8 mouse cellular contexts compared by ENCODE assay signal in the genomic region with DNA sequence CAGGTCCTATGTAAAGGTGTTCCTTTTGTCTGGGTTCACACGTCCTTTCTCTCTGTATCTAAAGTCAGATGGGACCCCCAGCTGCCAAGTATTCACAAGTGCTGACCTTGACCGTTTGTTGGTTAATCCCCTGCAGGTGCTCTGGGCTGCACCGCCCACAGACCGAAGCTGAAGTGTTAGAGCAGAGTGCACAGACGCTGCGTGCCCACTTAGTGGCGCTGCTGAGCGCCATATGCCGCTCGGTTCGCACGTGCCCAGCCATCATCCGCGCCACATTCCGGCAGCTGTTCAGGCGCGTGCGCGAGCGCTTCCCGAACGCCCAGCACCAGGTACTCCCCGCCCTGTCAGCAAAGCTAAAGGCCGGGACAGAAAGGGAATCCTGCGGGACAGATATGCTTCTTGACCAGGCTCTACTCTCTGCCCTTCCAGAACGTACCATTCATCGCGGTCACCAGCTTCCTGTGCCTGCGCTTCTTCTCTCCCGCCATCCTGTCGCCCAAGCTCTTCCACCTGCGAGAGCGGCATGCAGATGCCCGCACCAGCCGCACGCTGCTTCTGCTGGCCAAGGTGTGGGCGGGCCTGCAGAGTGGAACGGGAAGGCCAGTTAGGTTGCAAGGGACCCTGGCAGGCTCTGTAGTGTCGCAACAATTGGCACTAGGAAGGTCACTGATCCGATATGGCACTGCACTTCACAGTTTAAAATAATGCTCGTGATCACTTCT. TPM values are rescaled to one million over a fixed set of nuclear protein-coding genes. Genes with fewer than 3 reads are reported as not detected.
DNase-seq lines count a peak whose midpoint lies in the region; ATAC-seq and TF ChIP-seq lines count a peak whose summit lies in the region.

No protein-coding gene starts in this region.

- peak; percentile 95 for TF ChIP-seq CTCF in brain, embryonic 14.5 days (IDR thresholded peaks at IDR 0.05; ENCODE audit: borderline replicate concordance, extremely low read depth, insufficient read depth, insufficient read length)
- peak; percentile 98 for TF ChIP-seq CTCF in layer of hippocampus, adult 2 months (conservative IDR thresholded peaks at IDR 0.05)
- peak; percentile 91 for TF ChIP-seq CTCF in lung, embryonic 14.5 days (IDR thresholded peaks at IDR 0.05; ENCODE audit: low read depth)

- 5% methylated on average over 41 of the region's 41 CpGs for WGBS in lung, embryonic 14.5 days

- intact Hi-C loops in heart, postnatal 36 days (cut with DNase I) = loop anchor here (2.0 kb wide), 1 partner anchor 87 kb away; no protein-coding TSS in a partner anchor

- peaks cover 8% of the 10 kb centered on the region for H3K4me1 ChIP-seq in erythroblast, embryonic 14.5 days (ENCODE audit: control insufficient read depth)
- H3K4me1 ChIP-seq in lung, embryonic 14.5 days (ENCODE audit: insufficient read depth) = no peaks in the 10 kb centered on the region

- peaks cover 4% of the 10 kb centered on the region for H3K9me3 ChIP-seq in erythroblast, embryonic 14.5 days (ENCODE audit: control insufficient read depth, low read length)
- H3K9me3 ChIP-seq in lung, embryonic 14.5 days (ENCODE audit: low read depth, low read length) = no peaks in the 10 kb centered on the region

- no peaks in the 10 kb centered on the region for H3K36me3 ChIP-seq in erythroblast, embryonic 14.5 days (ENCODE audit: control insufficient read depth)
- no peaks in the 10 kb centered on the region for H3K36me3 ChIP-seq in lung, embryonic 14.5 days (ENCODE audit: insufficient read depth)

- no peak overlapping the region for H3K9ac ChIP-seq in lung, embryonic 14.5 days

- peak overlapping the region; percentile 27 for H3K4me3 ChIP-seq in erythroblast, embryonic 14.5 days (replicated peaks)
- H3K4me3 ChIP-seq in layer of hippocampus, adult 2 months = peak overlapping the region; percentile 54
- H3K4me3 ChIP-seq in lung, embryonic 14.5 days (ENCODE audit: low read depth, low read length) = peak overlapping the region; percentile 24

- DNase-seq in CD4-positive, CD25-positive, alpha-beta regulatory T cell, adult 2 months (ENCODE audit: low read depth, low spot score) = peak; percentile 92
- peak; percentile 91 for DNase-seq in brain, embryonic 14.5 days (ENCODE audit: low read depth)
- peak; percentile 48 to 63 for DNase-seq in heart, postnatal 36 days
- peak; percentile 53 to 75 for DNase-seq in layer of hippocampus, adult 2 months (ENCODE audit: low spot score in 2 of 2)
- peak; percentile 89 for DNase-seq in lung, embryonic 14.5 days
- peak; percentile 16 for DNase-seq in ovary, adult 18-20 months (ENCODE audit: low spot score)
- DNase-seq in thymus, adult 18-20 months = peak; percentile 39 to 60

- H3K4me2 ChIP-seq in lung, embryonic 14.5 days = peak overlapping the region; percentile 64

- TF ChIP-seq POLR2A in brain, embryonic 14.5 days (IDR thresholded peaks at IDR 0.05; ENCODE audit: borderline replicate concordance, extremely low read depth, insufficient read depth, insufficient read length, poor library complexity, severe bottlenecking) = no peak

- ATAC-seq in lung, embryonic 14.5 days (ENCODE audit: insufficient read depth) = peak; percentile 89

- no peak overlapping the region; the same call in 1 of the 2 replicates for H3K27ac ChIP-seq in layer of hippocampus, adult 2 months
- no peak overlapping the region for H3K27ac ChIP-seq in lung, embryonic 14.5 days (ENCODE audit: low read depth)

- no peaks in the 10 kb centered on the region; the same call in 1 of the 2 replicates for H3K27me3 ChIP-seq in erythroblast, embryonic 14.5 days (ENCODE audit: control insufficient read depth)
- peaks cover 5% of the 10 kb centered on the region; the same call in 1 of the 2 replicates for H3K27me3 ChIP-seq in lung, embryonic 14.5 days (ENCODE audit: insufficient read depth, low read length)

RNA-seq across cellular contexts. Expression of a gene that starts 14.2 kb away (rescaled TPM):
- 144 and 199 TPM in 2 replicates for polyA plus RNA-seq in brain, embryonic 14.5 days (2012; rRNA removed)
- polyA plus RNA-seq in erythroblast, embryonic 14.5 days (2012) = 9.9 and 12.2 TPM in 2 replicates
- total RNA-seq in heart, postnatal 36 days (2021) = 10 to 100 TPM; 74.0 to 76.8 TPM
- 10 to 100 TPM; 67.6 to 77.3 TPM for total RNA-seq in layer of hippocampus, adult 2 months (2021)
- polyA plus RNA-seq in lung, embryonic 14.5 days (2014; fragmentation: Nextera tagmentation; extraction: Ambion mirVana) = 217 and 229 TPM in 2 replicates

RNA-seq across cellular contexts. Expression of a gene that starts 18.5 kb away (rescaled TPM):
- 9.5 and 18.1 TPM in 2 replicates for polyA plus RNA-seq in brain, embryonic 14.5 days (2012; rRNA removed)
- polyA plus RNA-seq in erythroblast, embryonic 14.5 days (2012) = 0.04 TPM in 2 replicates
- 1 to 10 TPM; 6.4 to 9.2 TPM for total RNA-seq in heart, postnatal 36 days (2021)
- total RNA-seq in layer of hippocampus, adult 2 months (2021) = 1 to 10 TPM; 2.9 to 4.2 TPM
- polyA plus RNA-seq in lung, embryonic 14.5 days (2014; fragmentation: Nextera tagmentation; extraction: Ambion mirVana) = 4.2 and 4.4 TPM in 2 replicates

RNA-seq across cellular contexts. Expression of a gene that starts 33.6 kb away (rescaled TPM):
- polyA plus RNA-seq in brain, embryonic 14.5 days (2012; rRNA removed) = 45.7 and 69.0 TPM in 2 replicates
- 17.9 and 18.0 TPM in 2 replicates for polyA plus RNA-seq in erythroblast, embryonic 14.5 days (2012)
- 1 to 10 TPM; 5.7 to 6.6 TPM for total RNA-seq in heart, postnatal 36 days (2021)
- total RNA-seq in layer of hippocampus, adult 2 months (2021) = 10 to 100 TPM; 15.7 to 16.9 TPM
- polyA plus RNA-seq in lung, embryonic 14.5 days (2014; fragmentation: Nextera tagmentation; extraction: Ambion mirVana) = 36.6 and 37.6 TPM in 2 replicates

RNA-seq across cellular contexts. Expression of a gene that starts 33.7 kb away (rescaled TPM):
- polyA plus RNA-seq in brain, embryonic 14.5 days (2012; rRNA removed) = 17.5 and 21.8 TPM in 2 replicates
- polyA plus RNA-seq in erythroblast, embryonic 14.5 days (2012) = 4.8 and 5.1 TPM in 2 replicates
- total RNA-seq in heart, postnatal 36 days (2021) = 1 to 10 TPM; 4.4 to 4.7 TPM
- total RNA-seq in layer of hippocampus, adult 2 months (2021) = 10 to 100 TPM; 10.1 to 11.6 TPM
- 12.9 and 14.8 TPM in 2 replicates for polyA plus RNA-seq in lung, embryonic 14.5 days (2014; fragmentation: Nextera tagmentation; extraction: Ambion mirVana)

RNA-seq across cellular contexts. Expression of a gene that starts 48.0 kb away (rescaled TPM):
- 0.26 and 0.40 TPM in 2 replicates for polyA plus RNA-seq in brain, embryonic 14.5 days (2012; rRNA removed)
- polyA plus RNA-seq in erythroblast, embryonic 14.5 days (2012) = not detected in 2 replicates
- not detected for total RNA-seq in heart, postnatal 36 days (2021)
- not detected for total RNA-seq in layer of hippocampus, adult 2 months (2021)
- polyA plus RNA-seq in lung, embryonic 14.5 days (2014; fragmentation: Nextera tagmentation; extraction: Ambion mirVana) = 1.5 and 1.8 TPM in 2 replicates

Comparison
In these comparisons a context has a peak if more than half of its experiments do, and no peak if none do; other contexts are left out.
1. DNase-seq: peak in every context shown above with its lines; median percentile 92 in CD4-positive, CD25-positive, alpha-beta regulatory T cell, adult 2 months; 91 in brain, embryonic 14.5 days; 89 in lung, embryonic 14.5 days; 64 in layer of hippocampus, adult 2 months; 56 in heart, postnatal 36 days; 50 in thymus, adult 18-20 months; 16 in ovary, adult 18-20 months.
2. RNA of a gene that starts 14.2 kb away (polyA plus RNA-seq): 217 to 229 TPM in lung, embryonic 14.5 days and 144 to 199 TPM in brain, embryonic 14.5 days; 9.9 to 12.2 TPM in erythroblast, embryonic 14.5 days; every median in the first group is over 10 times any median in the second.
3. Peak in every context shown above with its lines, with median percentiles within 50 percentile points of each other: CTCF ChIP-seq and H3K4me3 ChIP-seq.